Mouse (Mus musculus) CD4-positive, CD25-positive, alpha-beta regulatory T cell, adult 4 months (primary cell): Measurements from ENCODE around the gene Nkain2. TPM values are rescaled to one million over a fixed set of nuclear protein-coding genes. Genes with fewer than 3 reads are reported as not detected.

Experiments used
- ATAC-seq: one replicate; pipeline ENCODE4 v1.8.0; 2017
- polyA plus RNA-seq, 2 experiments: library from polyadenylated mRNA; unstranded; fragments of 100-300 nt; shearing (Covaris generic); gene quantifications; one replicate each; pipeline ENCODE4 v1.2.1; 2017

Gene Nkain2
- polyA plus RNA-seq, 2 experiments from 2014 or later, result 0.13 TPM; not detected in 1

DNA sequence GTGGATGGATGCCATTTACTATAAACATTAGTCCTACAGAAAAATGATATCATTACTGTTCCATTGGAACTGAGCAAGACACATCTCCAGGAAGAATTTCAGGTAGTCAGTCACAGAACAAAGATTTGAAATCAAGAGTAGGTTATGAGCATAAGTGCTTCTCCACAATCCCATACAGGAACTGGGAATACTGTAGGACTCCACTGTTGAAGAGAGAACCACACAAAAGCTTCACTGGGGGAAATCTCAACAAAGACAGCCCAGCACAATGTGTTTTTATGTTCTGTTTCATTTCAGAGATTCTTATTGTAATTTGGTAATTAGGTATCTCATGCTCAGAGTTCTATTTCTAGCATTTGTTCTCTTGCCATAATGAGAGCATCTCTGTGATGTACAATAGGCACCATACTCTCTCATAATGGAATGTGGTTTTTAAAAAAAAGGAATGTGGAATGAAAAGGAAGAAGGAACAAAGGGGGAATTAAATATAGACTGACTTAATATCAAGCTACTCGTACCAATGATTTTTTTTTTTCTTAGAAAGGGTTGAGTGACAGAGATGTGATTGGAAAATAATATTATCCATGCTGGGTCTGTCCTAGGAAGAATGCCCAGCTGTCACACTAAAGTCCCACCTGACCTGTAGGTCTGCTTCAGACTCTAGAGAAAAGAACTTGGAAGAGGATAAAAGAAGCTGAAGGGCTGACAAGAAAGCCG is 313.5 kb downstream of the Nkain2 start:
- ATAC-seq, result no peak

DNA sequence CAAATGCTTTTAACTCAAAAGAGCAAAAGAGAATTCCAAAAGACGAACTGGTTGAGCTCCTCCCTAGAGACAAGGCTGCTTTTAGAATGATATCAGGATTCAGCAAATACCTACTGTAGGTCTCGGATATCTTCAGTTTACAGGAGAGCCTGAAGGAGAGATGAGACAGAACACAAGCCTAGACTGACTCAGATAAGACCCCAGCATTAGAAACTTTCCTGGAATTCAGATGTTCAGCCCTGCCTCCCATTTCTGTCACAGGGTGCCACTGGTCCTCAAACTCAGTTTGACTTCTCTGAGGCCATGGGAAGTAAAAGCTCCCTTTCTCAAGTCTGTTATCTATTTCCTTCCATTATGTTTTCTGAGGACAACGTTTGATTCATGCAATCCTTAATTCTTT is 332.6 kb downstream of the Nkain2 start:
- ATAC-seq, result no peak

DNA sequence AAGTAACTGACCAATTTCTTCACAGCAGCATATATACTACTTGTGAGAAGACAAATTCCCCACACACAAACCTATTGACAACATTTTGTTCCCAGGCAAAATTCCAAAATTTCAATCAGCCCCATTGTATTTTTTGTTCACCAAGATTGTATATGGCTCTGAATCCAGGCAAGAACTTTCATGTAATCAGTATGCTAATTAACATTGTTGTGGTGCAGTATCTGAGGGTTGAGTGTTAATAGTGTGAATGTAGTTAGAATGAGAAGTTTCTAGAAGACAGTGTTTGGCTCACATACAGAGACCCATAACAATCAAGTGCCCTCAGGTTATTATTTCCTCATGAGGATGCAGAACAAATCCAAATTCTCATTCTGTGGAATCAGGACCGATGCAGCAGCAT is 354.2 kb downstream of the Nkain2 start:
- no peak for ATAC-seq

DNA sequence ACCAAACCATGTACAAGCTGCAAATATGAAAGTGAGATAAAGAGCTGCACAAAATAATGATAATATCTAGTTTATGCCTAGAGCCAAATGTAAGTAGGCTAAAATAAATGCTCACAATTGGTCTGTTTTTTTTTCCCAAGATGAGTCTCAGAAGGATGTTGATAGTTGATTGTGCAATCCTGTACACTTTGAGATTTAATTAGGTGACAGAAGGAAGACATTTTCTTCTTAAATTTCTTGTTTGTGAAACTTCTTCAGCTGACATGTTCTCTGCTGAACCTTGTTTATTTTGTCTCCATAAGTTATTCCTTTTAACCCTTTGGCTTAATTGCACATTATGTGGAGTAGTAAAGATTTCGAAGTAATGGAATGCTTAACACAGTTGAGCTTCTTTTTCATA is 379.4 kb downstream of the Nkain2 start:
- no peak for ATAC-seq

DNA sequence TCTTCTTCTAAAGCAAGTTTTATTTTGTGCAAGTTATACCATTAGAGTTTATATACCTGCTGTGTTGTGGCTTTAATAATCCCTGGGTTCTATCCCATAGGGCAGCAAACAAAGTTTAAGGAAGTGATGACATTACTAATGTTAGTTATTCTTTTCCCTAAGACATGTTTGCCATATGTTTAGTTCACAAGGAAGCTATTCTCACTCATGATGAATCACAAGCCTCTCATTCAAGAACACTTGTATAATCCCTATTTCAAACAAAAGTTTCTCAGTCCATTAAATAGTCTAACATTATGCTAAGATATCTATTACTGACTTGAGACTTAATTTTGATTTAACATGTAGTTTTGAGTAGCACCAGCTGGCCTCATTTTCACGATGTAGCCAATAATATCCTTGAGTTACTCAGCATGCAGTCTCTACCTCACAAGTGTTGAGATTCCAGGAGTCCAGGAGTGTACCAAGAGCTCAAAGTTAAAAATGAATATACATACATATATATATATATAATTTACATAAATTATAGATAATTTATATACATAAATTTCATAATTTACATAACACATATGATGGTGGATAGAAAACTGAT is 395.6 kb downstream of the Nkain2 start:
- no peak for ATAC-seq

DNA sequence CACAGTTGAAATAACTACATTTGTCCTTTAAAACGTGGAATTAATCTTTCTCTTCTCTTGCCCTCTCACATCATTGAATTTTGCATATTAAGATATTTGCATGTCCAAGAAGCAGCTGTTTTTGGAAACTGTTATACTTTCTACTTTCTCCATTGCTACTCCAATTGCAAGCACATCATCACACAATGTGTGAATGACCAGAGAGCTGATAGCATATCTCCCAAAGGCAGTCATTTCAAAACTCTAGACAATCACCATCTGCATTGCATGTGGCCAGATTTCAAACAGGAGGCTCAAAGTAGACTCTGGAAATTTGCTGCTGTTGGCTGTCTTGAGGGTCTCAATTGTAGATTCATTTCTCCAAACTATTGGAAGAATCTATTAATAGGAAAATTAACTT is 396.7 kb downstream of the Nkain2 start:
- ATAC-seq, result no peak

DNA sequence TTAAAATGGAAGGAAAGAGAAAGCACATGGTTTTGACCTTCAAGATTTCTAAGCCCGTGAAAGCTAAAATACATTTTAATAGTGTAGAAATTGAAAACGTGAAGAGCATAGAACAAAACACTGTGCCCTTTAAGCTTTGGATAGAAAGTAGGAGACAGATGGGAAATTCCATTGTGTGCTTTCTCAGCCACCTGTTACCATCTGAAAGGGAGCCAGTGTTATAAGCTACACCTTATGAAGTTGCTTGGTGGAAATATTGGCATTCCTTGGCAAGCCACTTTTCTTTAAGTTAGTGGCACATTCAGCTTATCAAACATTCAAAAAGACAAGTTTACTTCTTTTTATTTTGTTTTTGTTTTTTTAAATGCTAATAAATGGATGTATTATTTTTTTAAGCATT is 427.5 kb downstream of the Nkain2 start:
- ATAC-seq, result no peak

DNA sequence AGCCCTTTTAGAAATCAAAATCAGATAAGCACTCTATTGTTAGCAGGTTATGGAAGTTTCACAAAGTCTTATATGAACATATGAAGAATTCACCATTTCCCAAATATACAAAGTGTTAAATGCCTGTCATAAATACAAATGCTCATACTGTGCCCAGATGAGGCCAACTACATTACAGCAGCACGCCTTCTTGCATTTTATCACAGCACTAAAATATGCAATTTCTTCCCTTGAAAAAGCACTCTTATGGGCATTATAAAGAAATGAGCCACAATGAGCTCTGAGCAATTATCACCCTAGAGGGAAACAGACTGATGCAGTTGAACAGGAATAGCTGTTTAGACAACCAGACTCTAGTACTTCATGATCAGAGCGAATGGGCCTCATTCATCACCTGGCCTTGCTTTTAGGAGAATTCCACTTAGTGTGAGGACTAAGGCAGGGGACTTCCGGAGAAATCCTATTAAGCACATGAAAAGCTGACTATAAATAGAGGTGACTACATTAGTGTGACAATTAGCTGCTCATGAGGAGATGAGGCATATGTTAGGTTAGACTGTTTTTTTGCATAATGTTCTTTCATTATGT is 450.2 kb downstream of the Nkain2 start:
- ATAC-seq, result no peak

DNA sequence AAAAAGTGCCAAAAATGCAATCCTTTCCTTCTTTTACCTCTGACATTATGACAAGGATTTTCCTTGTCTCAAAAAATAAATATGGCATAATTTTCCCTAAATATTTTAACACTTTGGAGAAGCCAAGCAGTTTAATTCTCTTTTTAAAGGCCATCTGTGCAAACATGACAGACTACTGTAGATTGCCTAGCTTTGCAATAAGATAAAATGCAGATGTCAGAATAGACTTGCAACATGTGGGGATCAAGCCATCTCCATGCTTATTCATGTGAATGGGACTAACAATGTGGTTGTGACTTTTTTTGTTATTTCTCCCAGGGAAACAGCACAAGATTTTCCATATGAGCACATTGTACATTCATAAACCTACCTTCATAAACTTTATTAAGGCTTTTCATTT is 476.0 kb downstream of the Nkain2 start:
- ATAC-seq, result no peak

DNA sequence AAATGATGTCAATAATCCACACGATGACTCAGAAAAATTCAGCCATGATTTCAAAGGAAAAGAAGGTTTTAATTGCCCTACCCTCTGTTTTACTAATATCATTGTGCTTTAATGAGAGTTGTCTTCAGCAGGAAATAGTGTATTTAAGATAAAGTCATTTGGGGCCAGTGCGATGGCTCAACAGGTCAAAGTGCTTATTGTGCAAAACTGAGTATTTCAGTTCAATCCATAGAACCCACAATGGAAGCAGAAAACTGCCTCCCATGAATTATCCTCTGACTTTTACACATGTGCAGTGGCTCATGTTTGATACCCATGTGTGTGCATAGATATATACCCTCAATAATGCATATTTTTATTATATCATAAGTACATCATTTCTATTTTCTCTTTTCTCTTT is 478.9 kb downstream of the Nkain2 start:
- ATAC-seq, result no peak

DNA sequence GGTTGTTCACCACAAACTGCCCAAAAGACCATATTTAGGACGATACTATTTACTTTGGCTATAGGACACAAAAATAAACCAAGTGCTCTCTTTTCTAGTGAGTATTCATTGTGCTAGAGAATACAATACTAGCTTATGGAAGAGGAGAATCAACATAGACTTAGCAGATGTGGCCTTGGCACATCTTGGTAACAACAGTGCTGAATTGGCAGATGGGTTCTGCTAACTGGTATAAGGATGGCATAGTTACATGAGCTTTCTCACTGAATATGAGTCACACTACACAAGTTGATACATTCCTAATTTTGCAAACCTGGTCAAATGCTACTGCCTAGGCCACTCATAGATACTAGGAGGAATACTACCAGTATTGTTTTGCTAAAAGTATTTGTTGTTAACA is 489.3 kb downstream of the Nkain2 start:
- no peak for ATAC-seq

DNA sequence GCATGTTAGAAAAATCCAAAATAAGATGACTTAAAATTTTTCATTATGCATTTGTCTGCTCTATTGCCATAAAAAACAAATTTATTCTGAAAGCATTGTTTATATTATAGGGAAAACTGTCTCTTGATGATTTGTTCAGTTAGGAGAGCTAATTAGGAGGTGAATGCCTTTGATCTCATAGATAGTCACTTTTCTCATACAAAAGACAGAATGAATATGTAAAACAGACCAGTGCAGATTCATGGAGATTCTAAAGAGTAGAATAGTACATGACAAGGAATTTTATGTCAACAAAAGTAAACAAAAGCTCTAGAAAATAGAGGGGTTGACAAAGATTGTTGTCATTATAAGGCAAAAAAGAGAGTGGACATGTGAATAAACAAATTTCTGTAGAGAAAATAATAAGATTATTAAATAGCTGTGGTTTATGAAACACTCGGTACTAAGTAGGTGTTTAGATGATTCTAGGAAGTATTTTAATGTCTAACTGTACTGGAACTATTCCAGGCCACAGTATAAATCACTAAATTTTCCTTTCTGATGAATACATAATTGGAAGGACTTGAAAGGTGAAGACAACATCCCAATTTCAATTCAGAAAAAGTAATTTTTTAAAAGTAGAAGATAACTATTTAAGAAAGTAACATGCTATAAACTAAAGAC is 496.3 kb downstream of the Nkain2 start:
- no peak for ATAC-seq

DNA sequence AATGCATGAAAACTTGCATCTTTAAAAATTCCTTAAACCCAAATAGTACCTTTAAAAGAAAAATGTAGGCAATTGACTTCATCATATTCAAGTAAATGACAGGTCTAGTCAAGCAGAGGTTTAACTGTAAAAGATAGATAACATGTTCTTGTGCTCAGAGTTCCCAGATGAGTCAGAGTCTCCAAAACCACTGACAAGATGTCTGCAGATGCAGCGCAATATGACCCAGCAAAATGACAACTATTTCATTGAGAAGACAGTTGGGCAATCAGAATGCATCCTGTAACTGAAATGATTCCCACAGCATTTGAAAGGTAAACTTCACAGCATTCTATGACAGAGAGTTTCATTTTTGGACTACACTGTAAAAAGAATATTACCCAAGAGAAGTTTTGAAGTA is 496.9 kb downstream of the Nkain2 start:
- ATAC-seq, result no peak

DNA sequence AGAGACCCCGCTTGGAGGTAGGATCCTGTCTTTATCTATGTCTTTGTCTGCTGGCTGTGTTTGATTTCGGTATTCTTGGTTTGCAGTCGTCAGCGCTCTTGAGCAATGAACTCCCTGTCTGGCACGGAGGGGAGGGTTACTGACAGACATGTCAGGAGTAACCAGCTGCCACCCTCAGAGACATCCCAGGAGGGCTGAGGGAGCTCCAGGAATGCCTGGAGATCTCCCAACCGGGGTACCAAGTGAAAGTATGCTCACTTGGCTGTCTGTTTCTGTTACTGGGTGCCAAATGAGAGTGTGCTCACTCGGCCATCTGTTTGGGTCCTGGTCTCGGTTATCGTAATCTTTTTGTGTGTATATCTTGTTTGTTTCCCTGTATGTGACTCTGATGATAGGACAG is 577.5 kb downstream of the Nkain2 start:
- no peak for ATAC-seq

DNA sequence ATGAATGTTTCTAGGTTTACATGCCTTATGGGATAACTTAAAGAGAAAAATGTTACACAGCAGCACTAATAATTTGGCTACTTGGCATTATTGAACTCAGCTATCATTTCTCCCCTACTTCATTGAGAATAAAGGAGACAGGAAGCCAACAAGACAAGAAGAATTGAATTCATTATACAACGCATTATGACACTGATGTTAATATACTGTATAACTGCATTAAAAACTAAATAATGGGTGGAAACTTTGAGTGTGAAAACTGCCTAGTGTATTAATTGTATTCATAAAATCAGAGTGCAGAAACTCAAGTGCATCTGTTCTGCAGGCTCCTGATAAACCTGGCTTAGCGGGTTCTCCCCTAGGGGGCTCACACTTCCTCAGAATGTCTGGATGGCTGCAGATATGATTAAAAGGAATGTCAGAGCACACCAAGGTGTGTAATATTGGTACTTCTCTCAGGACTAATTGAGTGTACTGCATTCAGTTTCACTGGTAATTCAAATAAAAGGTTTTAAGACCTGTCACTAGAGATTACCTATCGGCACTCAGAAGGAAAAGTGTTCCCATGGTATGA is 589.2 kb downstream of the Nkain2 start:
- ATAC-seq, result no peak

DNA sequence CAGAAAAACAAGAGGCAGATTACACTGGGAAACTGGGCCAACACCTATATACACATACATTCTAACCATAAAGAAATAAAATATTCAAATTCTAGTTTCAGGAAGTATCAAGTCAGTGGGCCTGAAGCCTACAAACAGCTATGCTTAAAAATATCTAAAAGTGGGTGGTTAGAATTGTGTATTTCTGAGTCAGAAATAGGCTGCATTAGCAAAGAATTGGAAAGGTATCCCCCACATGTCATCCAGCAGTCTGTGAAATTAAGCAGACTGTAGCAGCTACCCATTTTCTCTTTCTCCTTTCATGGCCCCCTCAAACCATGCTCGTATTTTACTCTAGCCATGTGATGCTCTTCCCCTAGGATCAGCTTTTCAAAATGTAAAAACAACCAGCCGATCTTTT is 599.8 kb downstream of the Nkain2 start:
- ATAC-seq, result no peak

DNA sequence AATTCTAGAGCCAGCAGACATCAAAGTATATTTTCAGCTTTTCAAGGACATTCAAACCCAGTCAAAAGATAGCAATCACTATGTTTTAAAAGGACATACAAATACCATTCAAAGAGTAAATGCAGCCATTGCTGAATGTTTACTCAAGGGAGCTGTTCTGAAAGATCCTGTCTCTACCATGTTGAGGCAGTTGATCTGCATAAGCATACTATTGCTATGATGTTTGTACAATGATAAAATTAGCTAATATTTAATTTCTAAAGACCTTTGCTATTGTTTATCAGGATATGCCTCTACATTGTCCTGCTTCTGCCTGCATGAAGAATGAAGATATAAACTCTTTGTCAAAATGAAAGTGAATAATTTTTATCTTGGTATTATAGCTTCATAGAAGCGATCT is 606.6 kb downstream of the Nkain2 start:
- ATAC-seq, result no peak

DNA sequence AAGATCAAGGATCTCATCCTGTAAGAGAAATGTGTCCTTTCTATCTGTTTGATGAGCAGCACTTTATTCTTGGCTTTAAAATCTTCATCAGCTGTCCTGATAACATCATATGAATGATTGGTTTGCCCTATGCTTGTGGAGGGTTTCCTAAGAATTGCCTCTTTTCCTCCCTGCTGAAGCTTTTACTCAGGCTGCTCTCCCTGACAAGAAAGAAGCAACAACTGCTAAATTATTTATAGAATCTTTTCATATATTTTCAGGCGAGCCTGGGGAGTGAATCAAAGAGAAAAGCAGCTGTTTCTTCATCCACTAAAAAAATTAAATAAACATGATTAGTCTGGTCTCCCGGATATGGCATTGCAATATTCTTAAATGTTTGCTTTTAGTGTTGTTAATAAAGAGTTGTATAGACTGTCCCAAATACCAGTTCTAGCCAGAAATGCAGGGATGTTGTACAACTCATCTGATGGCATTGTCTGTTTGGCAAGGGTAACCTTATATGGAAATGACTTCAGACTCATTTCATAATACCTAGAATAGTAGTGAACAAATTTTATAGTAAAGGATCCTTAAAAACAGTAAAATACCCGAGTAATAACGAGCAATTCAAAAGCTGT is 646.9 kb downstream of the Nkain2 start:
- ATAC-seq, result no peak

DNA sequence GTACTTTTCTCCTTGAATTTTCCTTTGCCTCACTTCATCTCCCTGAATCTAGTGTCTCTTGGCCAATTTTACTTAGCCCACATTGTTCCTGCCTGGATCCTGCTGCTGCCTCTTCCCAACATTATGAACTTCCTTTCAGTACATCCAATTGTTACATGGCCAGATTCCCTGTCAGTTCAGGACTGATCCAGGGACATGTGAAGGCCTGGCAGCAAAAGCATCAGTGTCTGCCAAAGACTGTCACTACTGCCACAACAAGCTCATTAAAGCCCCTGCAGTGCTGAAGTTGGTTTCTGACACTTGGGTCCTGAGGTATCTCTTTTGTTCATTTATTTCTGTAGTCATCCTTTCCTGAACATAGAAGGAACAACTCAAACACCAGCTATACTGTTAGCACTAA is 649.1 kb downstream of the Nkain2 start:
- no peak for ATAC-seq

DNA sequence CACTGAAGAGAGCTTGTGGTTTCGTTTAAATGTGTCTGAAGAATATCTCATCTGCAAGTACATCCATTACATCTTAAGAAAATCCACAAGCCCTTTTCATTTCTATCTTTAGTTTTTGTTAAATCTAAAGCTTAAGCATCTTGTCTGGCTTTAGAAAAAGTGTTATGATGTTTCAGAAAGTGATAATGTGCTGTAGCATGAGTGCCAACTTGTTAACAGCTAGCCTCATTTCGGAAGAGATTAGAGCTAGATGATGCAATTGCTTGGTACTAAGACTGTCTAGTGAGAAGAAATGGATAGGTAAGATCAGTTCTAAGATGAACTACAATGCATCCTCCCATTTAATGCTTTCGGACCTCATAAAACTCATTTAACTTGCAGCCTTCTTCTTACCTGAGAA is 707.3 kb downstream of the Nkain2 start:
- no peak for ATAC-seq

DNA sequence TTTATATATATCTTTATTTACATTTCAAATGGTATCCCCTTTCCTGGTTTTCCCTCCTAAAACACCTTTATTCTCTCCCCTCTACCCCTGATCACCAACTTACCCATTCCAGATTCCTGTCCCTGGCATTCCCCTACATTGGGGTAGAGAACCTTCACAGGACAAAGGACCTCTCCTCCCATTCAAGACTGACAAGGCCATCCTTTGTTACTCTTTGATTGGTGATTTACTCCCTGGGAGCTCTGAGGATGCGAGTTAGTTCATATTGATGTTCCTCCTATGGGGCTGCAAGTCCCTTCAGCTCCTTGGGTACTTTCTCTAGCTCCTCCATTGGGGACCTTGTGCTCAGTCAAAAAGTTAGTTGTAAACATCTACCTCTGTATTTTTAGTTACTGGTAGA is 798.9 kb downstream of the Nkain2 start:
- ATAC-seq, result no peak

DNA sequence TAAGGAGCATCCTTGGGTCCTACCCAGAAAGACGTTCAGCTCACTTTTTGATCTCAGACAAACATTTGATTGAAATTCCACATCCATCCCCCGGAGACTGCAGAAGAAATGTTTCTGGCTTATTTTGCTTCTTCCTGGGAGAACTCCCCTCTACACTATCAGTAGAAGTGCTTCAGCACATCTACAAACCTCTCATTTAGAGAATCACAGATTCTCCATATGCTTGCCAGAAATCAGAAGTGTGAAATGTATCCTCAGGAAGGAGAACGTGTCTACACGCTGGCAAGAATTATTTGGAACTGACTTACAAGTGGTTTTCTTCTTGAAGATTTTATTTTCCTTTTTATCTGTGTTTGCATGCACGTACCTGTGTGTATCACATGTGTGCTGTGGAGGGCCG is 829.9 kb downstream of the Nkain2 start:
- ATAC-seq, result no peak

DNA sequence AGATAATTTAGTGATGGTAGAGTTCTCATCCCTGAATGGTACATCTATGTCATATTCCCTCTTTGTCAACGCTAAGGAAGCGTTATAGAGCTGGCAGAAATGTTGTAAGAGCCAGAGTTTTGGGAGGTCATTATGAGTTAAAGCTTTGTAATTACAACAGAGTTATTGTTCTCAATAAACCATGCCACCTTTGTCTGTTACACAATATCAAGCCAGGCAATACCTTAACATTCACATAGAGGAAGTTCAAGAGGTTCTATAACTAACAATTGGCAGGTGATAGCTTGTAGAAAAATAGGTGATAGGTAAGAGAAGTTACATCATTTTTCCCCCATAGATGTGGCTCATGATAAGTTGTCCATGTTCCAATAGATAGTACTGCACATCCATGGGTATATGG is 832.0 kb downstream of the Nkain2 start:
- ATAC-seq, result no peak
